Mouse (Mus musculus): ENCODE results near the gene Scfd2.

GRCm38 (mm10) chr5:74358033-74358432 is 173.5 kb downstream of the Scfd2 start:
- no peak for TF ChIP-seq CTCF (IDR thresholded peaks at IDR 0.05; ENCODE audit: low read depth)
- TF ChIP-seq EP300 (IDR thresholded peaks at IDR 0.05; ENCODE audit: low read depth), result no peak
